12 mouse cellular contexts compared by ENCODE assay signal in the genomic region with DNA sequence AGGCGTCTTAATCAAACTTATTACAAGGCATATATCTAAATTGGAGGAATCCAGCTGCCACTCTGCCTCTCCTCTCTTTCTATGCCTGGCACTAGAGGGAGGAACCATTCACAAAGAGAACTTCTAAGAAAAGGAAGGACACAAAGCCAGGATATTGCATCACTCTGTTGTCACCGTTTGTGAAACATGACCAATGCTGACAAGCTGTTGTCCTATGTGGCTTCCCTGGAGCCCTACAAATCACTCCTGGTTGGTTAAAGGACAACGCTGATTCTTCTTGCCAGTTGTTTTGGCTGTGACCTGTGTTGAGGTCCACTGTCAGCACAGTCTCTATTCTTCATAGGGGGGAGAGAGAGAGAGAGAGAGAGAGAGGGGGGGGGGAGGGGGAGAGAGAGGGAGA. TPM values are rescaled to one million over a fixed set of nuclear protein-coding genes. Genes with fewer than 3 reads are reported as not detected.
DNase-seq lines count a peak whose midpoint lies in the region; ATAC-seq and TF ChIP-seq lines count a peak whose summit lies in the region.
"Had no signal": no experiment of that assay in that cellular context is flagged by ENCODE, and none has a peak within 500 bp of the region (broad histone marks: within the 10 kb centered on the region; RNA-seq: fewer than 3 reads in every experiment).

No protein-coding gene starts in this region.

- H3K27me3 ChIP-seq in liver, postnatal 0 days (ENCODE audit: insufficient read depth, low read length), result no peaks in the 10 kb centered on the region
- no peaks in the 10 kb centered on the region for H3K27me3 ChIP-seq in hindbrain, postnatal 0 days (ENCODE audit: insufficient read depth, low read length)
- H3K27me3 ChIP-seq: neural tube, embryonic 12.5 days had no signal

- H3K27ac ChIP-seq in liver, postnatal 0 days (ENCODE audit: low read depth), result peak overlapping the region; percentile 53
- no peak overlapping the region for H3K27ac ChIP-seq in hindbrain, postnatal 0 days
- H3K27ac ChIP-seq: forebrain, embryonic 10.5 days; neural tube, embryonic 12.5 days had no signal

- H3K9ac ChIP-seq in liver, postnatal 0 days (replicated peaks), result no peak overlapping the region
- no peak overlapping the region for H3K9ac ChIP-seq in hindbrain, postnatal 0 days (replicated peaks; ENCODE audit: low read length)
- H3K9ac ChIP-seq: neural tube, embryonic 12.5 days had no signal

- peaks cover 35% of the 10 kb centered on the region for H3K4me1 ChIP-seq in liver, postnatal 0 days (ENCODE audit: insufficient read depth)
- no peaks in the 10 kb centered on the region; the same call in none of the 2 replicates for H3K4me1 ChIP-seq in hindbrain, postnatal 0 days (ENCODE audit: insufficient read depth, low read length)

- no peak overlapping the region for H3K4me2 ChIP-seq in liver, postnatal 0 days (ENCODE audit: low read depth, low read length)
- no peak overlapping the region for H3K4me2 ChIP-seq in hindbrain, postnatal 0 days (ENCODE audit: low read depth, low read length)
- H3K4me2 ChIP-seq: neural tube, embryonic 12.5 days had no signal

- TF ChIP-seq CTCF in liver, postnatal 0 days (IDR thresholded peaks at IDR 0.05; ENCODE audit: low read depth), result peak; percentile 11; the same call in 1 of the 2 replicates
- no peak for TF ChIP-seq CTCF in hindbrain, postnatal 0 days (IDR thresholded peaks at IDR 0.05; ENCODE audit: low read depth)

- H3K36me3 ChIP-seq in liver, postnatal 0 days (replicated peaks; ENCODE audit: insufficient read depth, low read length), result no peaks in the 10 kb centered on the region
- H3K36me3 ChIP-seq in hindbrain, postnatal 0 days (ENCODE audit: insufficient read depth, low read length), result no peaks in the 10 kb centered on the region
- H3K36me3 ChIP-seq: forebrain, embryonic 10.5 days; neural tube, embryonic 12.5 days had no signal

- no peaks in the 10 kb centered on the region for H3K9me3 ChIP-seq in liver, postnatal 0 days (ENCODE audit: low read length)
- no peaks in the 10 kb centered on the region for H3K9me3 ChIP-seq in hindbrain, postnatal 0 days (ENCODE audit: low read length)
- H3K9me3 ChIP-seq: forebrain, embryonic 10.5 days; megakaryocyte, embryonic 14.5 days; neural tube, embryonic 12.5 days had no signal

- 16% methylated on average over 3 of the region's 3 CpGs for WGBS in liver, postnatal 0 days (ENCODE audit: insufficient replicate concordance)
- 57% methylated on average over 3 of the region's 3 CpGs for WGBS in hindbrain, postnatal 0 days

- peak; percentile 46 to 92 for DNase-seq in adrenal gland, adult (ENCODE audit: inconsistent age in 2 of 2, low spot score in 1 of 2)
- no peak for DNase-seq in adrenal gland, postnatal 25 days
- DNase-seq in retina, postnatal 1 day, result peak; percentile 29
- DNase-seq in retina, embryonic 14.5 days (ENCODE audit: low spot score), result no peak
- DNase-seq in liver, postnatal 0 days, result peak; percentile 40
- no peak for DNase-seq in urinary bladder, postnatal 4 days (ENCODE audit: low spot score in 2 of 2)
- DNase-seq in hindbrain, postnatal 0 days (ENCODE audit: low spot score), result no peak
- no peak for DNase-seq in thymus, postnatal 14 days
- DNase-seq: cerebellum, postnatal 10 days had no signal

- peak; percentile 35 for TF ChIP-seq EP300 in liver, postnatal 0 days (IDR thresholded peaks at IDR 0.05; ENCODE audit: low read depth)

- no peak overlapping the region for H3K4me3 ChIP-seq in liver, postnatal 0 days (ENCODE audit: low read depth, low read length)
- no peak overlapping the region for H3K4me3 ChIP-seq in hindbrain, postnatal 0 days (ENCODE audit: low read length)
- H3K4me3 ChIP-seq: forebrain, embryonic 10.5 days; megakaryocyte, embryonic 14.5 days; neural tube, embryonic 12.5 days had no signal

- ATAC-seq in liver, postnatal 0 days, result peak; percentile 68
- ATAC-seq in hindbrain, postnatal 0 days, result no peak

RNA-seq across cellular contexts. Expression of gene Abtb2, which starts 17.2 kb away (rescaled TPM):
- total RNA-seq in adrenal gland, postnatal 25 days (2021), result 20.6 and 38.4 TPM in 2 replicates
- polyA plus RNA-seq in liver, postnatal 0 days (2015; fragmentation: Nextera tagmentation; extraction: Ambion mirVana), result 1.8 and 2.1 TPM in 2 replicates
- 42.9 and 45.9 TPM in 2 replicates for total RNA-seq in hindbrain, postnatal 0 days (2014; rRNA removed)
- polyA plus RNA-seq in hindbrain, postnatal 0 days (2015; fragmentation: Nextera tagmentation; extraction: Ambion mirVana), result 11.7 and 11.8 TPM in 2 replicates

Comparison
In these comparisons a context has a peak if more than half of its experiments do, and no peak if none do; other contexts are left out.
1. DNase-seq: peak in adrenal gland, adult (2 of 2), retina, postnatal 1 day (single experiment) and liver, postnatal 0 days (single experiment); none in adrenal gland, postnatal 25 days (single experiment), retina, embryonic 14.5 days (single experiment), urinary bladder, postnatal 4 days (0 of 2), hindbrain, postnatal 0 days (single experiment) and thymus, postnatal 14 days (single experiment).